Mouse (Mus musculus) layer of hippocampus, postnatal 14 days (tissue): ENCODE measurements around the gene Sumo1. TPM values are rescaled to one million over a fixed set of nuclear protein-coding genes. Genes with fewer than 3 reads are reported as not detected.
A peak's percentile ranks its signal among the peaks of the same experiment; 100 is the strongest.

Experiments used
- DNase-seq, 2 experiments: peaks; one replicate each; pipeline ENCODE4 v3.0.0; 2021 to 2022; ENCODE audit warnings: low spot score in 2 of 2, mixed read lengths in 1 of 2
- total RNA-seq, 2 experiments: library from RNA; stranded (reverse); gene quantifications; 2 replicates each; pipeline ENCODE4 v1.2.3; 2021

Gene Sumo1
- total RNA-seq, 2 experiments from 2014 or later: 101 to 105 TPM

- DNase-seq: no peak
These were observed 75.0 kb downstream of the Sumo1 start for GRCm38 (mm10) chr1:59595609-59596008.

DNA sequence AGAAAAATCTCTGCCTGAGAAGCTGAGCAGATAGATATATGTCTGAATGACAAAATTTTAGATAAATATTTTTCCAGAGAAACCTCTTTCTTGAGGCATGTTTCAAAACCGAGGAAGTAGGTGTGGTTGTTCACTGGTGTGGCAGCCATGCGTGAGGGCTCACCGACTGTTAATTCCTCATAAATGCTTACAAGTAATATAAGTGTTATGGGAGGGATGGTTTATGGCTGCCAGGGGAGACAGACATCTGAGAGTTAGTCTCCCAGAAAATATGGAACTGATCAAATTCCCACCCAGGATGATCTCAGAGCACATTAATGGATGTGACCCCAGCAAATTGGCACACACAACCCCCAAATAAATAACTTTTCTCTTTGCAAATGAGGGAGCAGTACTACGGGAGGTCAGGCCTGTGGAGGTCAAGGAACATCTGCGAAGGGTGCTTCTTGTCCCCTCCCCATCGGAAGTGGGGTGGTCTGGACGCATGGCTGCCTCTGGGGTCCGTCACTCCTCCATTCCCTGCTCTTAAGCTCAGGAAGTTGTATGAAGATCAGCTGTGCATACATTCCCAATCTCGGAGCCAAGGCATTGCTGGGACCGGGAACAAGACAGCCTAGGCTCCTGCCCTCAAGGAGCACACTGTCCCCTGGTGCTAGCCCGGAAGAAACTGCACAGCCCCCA, 75.9 kb downstream of the Sumo1 start:
- DNase-seq: no peak

- no peak for DNase-seq
These were observed 77.0 kb downstream of the Sumo1 start for GRCm38 (mm10) chr1:59593622-59594035.

DNA sequence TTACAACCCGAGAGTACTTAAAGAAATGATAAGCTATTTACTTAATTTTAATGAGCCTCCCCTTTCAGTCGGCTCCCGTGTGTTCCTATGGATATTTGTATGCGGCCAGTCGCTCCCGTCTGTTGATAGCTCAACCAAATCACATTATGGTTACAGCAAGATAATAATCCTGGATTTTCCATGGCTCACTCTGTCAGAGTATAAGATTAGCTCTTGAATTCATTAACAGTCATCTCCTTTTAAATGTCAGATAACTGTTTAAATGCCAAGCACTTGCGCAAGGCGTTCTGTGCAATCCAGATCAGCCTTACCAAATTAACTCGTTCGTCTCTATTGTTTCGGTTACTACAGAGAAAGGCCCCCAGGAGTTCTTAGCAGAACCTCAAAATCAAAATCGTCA, 77.8 kb downstream of the Sumo1 start:
- DNase-seq: peak in 1 of 2 experiments; percentile 28

DNA sequence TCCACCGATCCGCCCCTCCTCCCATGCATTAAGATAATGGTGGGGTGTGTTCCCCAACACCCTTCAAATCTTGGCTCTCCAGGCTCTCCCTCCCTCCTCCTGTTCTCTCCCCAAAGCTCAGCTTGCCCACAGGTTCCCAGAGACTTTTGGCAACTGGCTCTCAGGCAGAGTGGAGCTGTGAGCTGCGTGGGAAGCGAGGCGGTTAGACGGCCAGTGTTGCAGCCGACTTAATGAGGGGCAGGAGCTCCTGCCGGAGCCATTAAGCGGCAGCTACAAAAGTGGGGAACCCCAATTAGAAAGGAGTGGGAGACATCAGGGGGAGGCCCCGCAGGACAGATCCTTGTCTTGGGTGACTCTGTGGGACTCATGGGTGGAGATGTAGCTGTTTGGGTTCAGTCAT, 78.3 kb downstream of the Sumo1 start:
- DNase-seq: peak; percentile 12 to 20

- DNase-seq: no peak
These were observed 81.4 kb downstream of the Sumo1 start for GRCm38 (mm10) chr1:59589271-59589670.

DNA sequence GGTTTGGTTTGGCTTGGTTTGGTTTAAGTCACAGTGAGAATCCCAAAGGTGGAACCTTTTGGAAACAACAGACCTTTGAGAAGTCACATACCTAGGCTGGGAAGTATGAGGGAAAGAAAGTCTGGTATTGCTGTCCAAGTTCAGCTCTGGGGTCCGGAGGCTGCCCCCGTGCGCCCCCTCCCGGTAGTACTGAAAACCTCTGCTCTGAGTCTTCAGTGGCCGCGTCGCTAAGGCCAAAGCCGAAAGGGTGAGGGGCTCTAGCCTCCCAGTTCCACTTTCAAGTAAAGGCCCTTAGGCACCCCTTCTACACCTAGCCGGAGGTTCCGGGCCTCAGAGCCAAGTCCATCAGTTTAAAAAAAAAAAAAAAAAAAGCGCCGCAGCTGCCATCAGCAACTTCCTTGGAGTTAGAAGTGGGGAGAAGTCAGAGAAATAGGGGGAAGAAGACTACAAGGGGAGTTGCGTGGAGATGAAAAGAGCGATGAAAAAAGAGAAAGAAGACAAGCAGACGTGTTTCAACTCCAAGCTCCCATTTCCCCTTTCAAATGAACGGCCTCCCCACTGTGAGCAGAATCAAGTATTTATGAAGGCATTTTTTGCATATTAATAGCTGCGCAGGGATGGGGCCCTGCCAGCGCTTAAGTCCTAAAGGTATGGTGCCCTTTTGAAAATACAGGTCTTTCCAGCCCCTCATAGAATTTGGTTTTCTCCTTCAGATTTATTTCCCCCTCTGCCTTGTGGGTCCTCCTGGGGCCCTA, 85.8 kb downstream of the Sumo1 start:
- peak; percentile 60 to 62 for DNase-seq

DNA sequence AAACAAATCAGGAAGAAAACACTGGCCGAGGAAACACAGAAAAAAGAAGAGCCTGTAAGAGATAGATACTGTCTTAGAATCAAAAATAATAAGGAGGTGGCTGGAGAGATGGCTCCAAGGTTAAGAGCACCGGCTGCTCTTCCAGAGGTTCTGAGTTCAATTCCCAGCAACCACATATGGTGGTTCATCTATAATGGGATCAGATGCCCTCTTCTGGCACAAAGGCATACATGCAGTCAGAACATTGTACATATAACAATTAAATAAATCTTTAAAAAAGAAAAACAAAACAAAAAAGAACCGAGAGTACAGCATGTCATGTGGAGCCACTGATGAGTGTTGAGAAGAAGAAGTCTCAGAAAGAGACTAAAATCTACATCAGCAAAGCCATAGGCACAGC, 89.8 kb downstream of the Sumo1 start:
- no peak for DNase-seq

GRCm38 (mm10) chr1:59580131-59580751, 90.4 kb downstream of the Sumo1 start:
- DNase-seq: no peak

- no peak for DNase-seq
These were observed 91.3 kb downstream of the Sumo1 start for GRCm38 (mm10) chr1:59579327-59579726.

GRCm38 (mm10) chr1:59578770-59579169, 91.9 kb downstream of the Sumo1 start:
- DNase-seq: no peak

DNA sequence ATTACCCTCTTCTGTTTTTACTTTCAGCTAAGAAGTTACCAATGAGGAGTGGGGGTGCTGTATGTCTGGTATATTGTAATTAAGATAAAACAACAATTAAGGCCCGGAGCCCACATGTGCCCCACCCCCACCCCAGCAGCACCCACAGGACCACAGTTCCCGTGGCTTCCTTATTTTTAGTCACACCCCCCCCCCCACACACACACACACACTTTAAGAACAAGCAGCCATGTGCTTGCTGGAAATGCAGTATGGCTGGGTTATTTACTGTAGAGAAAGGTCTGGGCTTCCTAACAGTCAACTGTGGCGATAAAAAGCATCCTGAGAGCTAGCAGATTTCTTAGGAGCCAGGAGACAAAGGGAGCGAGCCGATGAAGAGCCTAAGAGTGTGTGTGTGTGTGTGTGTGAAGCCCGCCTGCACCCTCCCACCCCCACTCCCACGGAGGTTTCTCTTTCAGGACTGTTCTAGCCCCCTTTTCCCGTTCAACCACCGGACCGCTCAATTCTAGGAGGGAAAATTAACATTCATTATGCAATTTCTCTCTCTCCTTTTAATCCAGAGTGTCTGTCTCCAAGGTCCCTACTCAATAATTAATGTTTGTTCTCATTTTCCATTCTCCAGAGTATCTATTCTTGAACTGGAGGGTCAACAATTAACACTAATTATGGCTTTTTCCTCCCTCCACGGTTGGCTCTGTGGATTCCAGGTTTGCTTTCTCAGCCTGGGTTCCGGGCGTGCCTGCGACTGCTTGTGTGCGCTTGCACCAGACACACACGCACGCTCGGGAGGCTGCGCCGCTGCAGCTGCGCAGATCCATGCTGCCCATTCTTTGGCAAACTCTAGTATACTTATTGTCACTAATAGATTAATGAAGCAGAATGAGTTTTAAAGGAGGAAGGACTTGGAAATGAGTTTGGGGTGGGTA, 96.1 kb downstream of the Sumo1 start:
- DNase-seq: no peak

- no peak for DNase-seq
These were observed 96.8 kb downstream of the Sumo1 start for GRCm38 (mm10) chr1:59573843-59574242.

DNA sequence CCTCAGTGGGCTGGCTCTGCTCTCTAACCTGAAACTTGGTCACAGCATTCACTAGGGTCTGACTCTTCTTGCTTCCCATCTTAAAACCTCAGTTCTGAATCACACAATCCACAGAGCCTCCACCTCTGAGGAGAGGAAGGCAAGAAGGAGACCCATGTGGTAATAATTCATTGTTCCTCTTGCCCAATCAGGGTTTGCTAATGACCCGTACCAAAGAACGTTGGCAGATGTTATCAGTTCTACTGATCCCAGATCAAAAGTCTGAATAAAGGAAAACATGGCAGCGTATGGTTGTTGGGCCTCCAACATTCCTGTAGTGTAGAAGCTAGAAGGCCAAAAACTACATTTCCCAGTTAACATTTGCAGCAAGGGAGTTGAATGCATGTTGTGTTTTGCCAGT, 99.1 kb downstream of the Sumo1 start:
- DNase-seq: no peak

DNA sequence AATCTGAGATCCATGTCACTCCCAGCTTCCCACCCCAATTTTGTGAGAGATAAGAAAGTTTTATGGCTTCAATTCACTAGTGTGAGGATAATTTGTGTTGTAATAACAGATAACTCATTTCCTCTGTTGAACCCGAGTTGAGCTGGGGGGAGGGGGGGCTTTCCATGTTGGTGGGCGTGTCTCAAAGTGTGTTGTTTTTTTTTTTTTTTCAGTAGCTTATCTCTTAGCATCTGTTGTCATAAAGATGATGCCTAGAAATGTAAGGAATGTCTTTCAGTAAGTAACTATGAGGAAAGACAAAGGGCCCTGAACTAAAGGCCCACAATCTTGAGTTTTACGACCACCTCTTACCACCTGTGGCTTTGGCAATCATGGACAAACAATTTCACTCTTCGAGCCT, 99.9 kb downstream of the Sumo1 start:
- DNase-seq: no peak

- no peak for DNase-seq
These were observed 101.3 kb downstream of the Sumo1 start for GRCm38 (mm10) chr1:59569301-59569700.

- no peak for DNase-seq
These were observed 102.4 kb downstream of the Sumo1 start for GRCm38 (mm10) chr1:59568283-59568682.

- no peak for DNase-seq
These were observed 103.1 kb downstream of the Sumo1 start for GRCm38 (mm10) chr1:59567521-59567920.

DNA sequence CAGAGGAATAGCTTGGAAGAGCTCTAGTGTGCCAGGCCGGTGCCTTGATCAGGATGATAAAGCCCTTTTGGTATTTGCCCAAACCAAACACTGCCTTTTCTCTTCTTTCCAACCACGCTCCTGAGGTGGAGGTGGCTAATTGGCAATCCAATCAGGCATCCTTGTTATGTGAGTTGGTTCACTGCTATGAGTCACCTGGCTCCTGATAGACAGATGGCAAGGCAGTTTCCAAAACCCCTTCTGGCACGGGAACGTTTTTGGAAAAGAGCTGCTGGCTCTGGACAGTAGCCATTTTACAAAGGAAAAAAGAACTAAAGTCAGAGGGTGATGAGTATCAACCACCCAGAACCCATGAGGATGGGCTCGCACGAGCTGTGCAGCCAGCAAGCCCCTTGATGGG, 103.7 kb downstream of the Sumo1 start:
- peak; percentile 24 to 47 for DNase-seq

- DNase-seq: no peak
These were observed 104.4 kb downstream of the Sumo1 start for GRCm38 (mm10) chr1:59566281-59566680.

DNA sequence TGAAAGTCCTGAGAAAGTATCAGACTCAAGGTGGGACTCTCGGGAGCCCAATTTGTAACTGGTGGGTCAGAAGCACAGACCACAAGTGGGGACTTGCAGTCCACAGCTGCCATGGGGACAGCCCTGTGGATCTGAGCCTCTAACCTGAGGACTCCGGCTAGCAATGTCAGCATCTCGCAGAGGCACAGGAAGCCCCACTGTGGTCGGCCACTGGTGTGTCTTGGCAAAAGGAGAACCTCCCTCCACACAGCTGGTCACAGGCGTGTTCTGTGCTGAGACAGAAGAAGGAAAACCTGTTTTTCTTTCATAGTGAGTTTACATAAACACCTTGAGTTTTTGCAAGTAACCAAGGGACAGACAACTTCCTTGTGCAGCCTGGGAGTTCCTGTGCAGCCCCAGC, 104.8 kb downstream of the Sumo1 start:
- no peak for DNase-seq
